8 mouse cellular contexts compared by ENCODE assay signal in the genomic region with DNA sequence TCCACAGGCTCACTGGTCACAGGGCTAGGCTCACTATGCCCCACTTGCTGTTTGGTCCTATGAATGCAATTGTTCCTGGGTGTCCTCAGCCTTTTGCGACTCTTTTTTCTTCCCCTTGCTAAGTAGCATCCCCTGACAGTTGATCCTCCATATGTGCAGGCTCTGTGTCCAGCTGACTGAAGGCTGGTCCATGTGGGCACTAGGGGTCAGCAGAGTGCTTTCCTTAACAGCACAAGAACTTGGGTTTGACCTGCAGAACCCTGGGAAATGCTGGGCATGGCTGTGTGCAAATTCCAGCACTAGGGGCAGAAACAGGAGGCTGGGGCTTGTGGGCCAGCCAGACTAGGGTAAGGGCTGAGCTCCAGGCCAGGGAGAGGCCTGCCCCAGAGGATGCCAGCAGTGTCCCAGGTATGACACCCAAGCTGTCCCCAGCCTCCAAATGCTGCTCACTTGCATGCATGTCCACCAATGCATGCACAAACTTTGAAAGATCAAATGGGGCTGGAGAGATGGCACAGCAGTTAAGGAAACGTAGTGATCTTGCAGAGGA. TPM values are rescaled to one million over a fixed set of nuclear protein-coding genes. Genes with fewer than 3 reads are reported as not detected.
DNase-seq lines count a peak whose midpoint lies in the region; ATAC-seq and TF ChIP-seq lines count a peak whose summit lies in the region.
"Not testable (repeated sequence)": the region's sequence is repeated elsewhere in the genome, so short reads cannot be mapped to it uniquely, and the experiment has no call there.

No protein-coding gene starts in this region.

- peak; percentile 50 for DNase-seq in MN1 (ENCODE audit: low spot score)
- peak; percentile 19 to 36 for DNase-seq in cerebellum, adult 18-20 months
- peak; percentile 23 for DNase-seq in forebrain, embryonic 10.5 days (ENCODE audit: extremely low spot score, low spot score)
- DNase-seq in hindbrain, embryonic 11.5 days (ENCODE audit: low spot score) = peak; percentile 61
- DNase-seq in kidney, postnatal 0 days (ENCODE audit: low spot score) = peak; percentile 43
- DNase-seq in lung, postnatal 0 days (ENCODE audit: low spot score) = peak; percentile 24

- ATAC-seq in hindbrain, embryonic 11.5 days (ENCODE audit: low FRiP score) = 0 out of 2 replicates have a peak, but pooled peaks have one; percentile 57
- ATAC-seq in kidney, postnatal 0 days (replicated peaks; ENCODE audit: low FRiP score, low read depth) = peak; percentile 63; the same call in 1 of the 2 replicates
- ATAC-seq in lung, postnatal 0 days = not testable (repeated sequence)
- ATAC-seq in neural tube, embryonic 12.5 days (ENCODE audit: low FRiP score, low read depth) = 0 out of 2 replicates have a peak, but pooled peaks have one; percentile 13

- H3K9ac ChIP-seq in hindbrain, embryonic 11.5 days (ENCODE audit: low read depth, low read length); kidney, postnatal 0 days (ENCODE audit: low read depth, low read length); lung, postnatal 0 days (replicated peaks; ENCODE audit: low read depth); neural tube, embryonic 12.5 days: not testable (repeated sequence)

- H3K27me3 ChIP-seq in forebrain, embryonic 10.5 days (ENCODE audit: poor library complexity, severe bottlenecking); hindbrain, embryonic 11.5 days (ENCODE audit: control insufficient read depth, insufficient read depth, low read length); kidney, postnatal 0 days (ENCODE audit: insufficient read depth, low read length); lung, postnatal 0 days (replicated peaks; ENCODE audit: insufficient read depth, low read length); neural tube, embryonic 12.5 days (replicated peaks); testis, adult 2 months (ENCODE audit: control insufficient read depth, insufficient read depth, low read length): not testable (repeated sequence)

- 56% methylated on average over 2 of the region's 2 CpGs for WGBS in forebrain, embryonic 10.5 days
- 76% methylated on average over 2 of the region's 2 CpGs for WGBS in hindbrain, embryonic 11.5 days
- 49% methylated on average over 2 of the region's 2 CpGs for WGBS in kidney, postnatal 0 days
- WGBS in lung, postnatal 0 days = 50% methylated on average over 2 of the region's 2 CpGs
- 67% methylated on average over 2 of the region's 2 CpGs for WGBS in neural tube, embryonic 12.5 days

- not testable (repeated sequence) for H3K36me3 ChIP-seq in forebrain, embryonic 10.5 days (replicated peaks); hindbrain, embryonic 11.5 days (ENCODE audit: control insufficient read depth, insufficient read depth, low read length); kidney, postnatal 0 days (ENCODE audit: insufficient read depth, low read length); lung, postnatal 0 days (ENCODE audit: insufficient read depth, low read length); neural tube, embryonic 12.5 days; testis, adult 2 months (ENCODE audit: control insufficient read depth, insufficient read depth, low read length)

- not testable (repeated sequence) for H3K27ac ChIP-seq in forebrain, embryonic 10.5 days; hindbrain, embryonic 11.5 days (ENCODE audit: low read depth, low read length); kidney, postnatal 0 days; lung, postnatal 0 days (ENCODE audit: low read length); neural tube, embryonic 12.5 days; testis, adult 2 months (ENCODE audit: control insufficient read depth, insufficient read depth, low read depth, low read length)

- TF ChIP-seq CTCF in kidney, postnatal 0 days (IDR thresholded peaks at IDR 0.05; ENCODE audit: low read depth) = peak; percentile 67
- peak; percentile 68 for TF ChIP-seq CTCF in lung, postnatal 0 days (IDR thresholded peaks at IDR 0.05)
- peak; percentile 12; the same call in 1 of the 2 replicates for TF ChIP-seq CTCF in testis, adult 2 months (IDR thresholded peaks at IDR 0.05; ENCODE audit: control insufficient read depth, insufficient read depth, insufficient replicate concordance, low read depth, low read length)

- not testable (repeated sequence) for TF ChIP-seq POLR2A in testis, adult 2 months (IDR thresholded peaks at IDR 0.05; ENCODE audit: control insufficient read depth, low read depth, low read length)

- not testable (repeated sequence) for H3K4me3 ChIP-seq in forebrain, embryonic 10.5 days; hindbrain, embryonic 11.5 days (ENCODE audit: low read depth, low read length); kidney, postnatal 0 days (replicated peaks; ENCODE audit: low read depth, low read length); lung, postnatal 0 days (ENCODE audit: low read depth, low read length); neural tube, embryonic 12.5 days; testis, adult 2 months (ENCODE audit: control insufficient read depth, low read depth, low read length)

- not testable (repeated sequence) for H3K9me3 ChIP-seq in forebrain, embryonic 10.5 days; hindbrain, embryonic 11.5 days (ENCODE audit: control insufficient read depth, low read length); kidney, postnatal 0 days (replicated peaks; ENCODE audit: low read length); lung, postnatal 0 days (ENCODE audit: low read length); neural tube, embryonic 12.5 days

- TF ChIP-seq EP300 in lung, postnatal 0 days (IDR thresholded peaks at IDR 0.05) = not testable (repeated sequence)

- not testable (repeated sequence) for H3K4me2 ChIP-seq in hindbrain, embryonic 11.5 days (replicated peaks; ENCODE audit: low read depth, low read length); kidney, postnatal 0 days (ENCODE audit: low read length); lung, postnatal 0 days (replicated peaks; ENCODE audit: low read depth, low read length); neural tube, embryonic 12.5 days (replicated peaks)

- not testable (repeated sequence) for H3K4me1 ChIP-seq in forebrain, embryonic 10.5 days; hindbrain, embryonic 11.5 days (replicated peaks; ENCODE audit: control insufficient read depth, insufficient read depth, low read length); kidney, postnatal 0 days (replicated peaks; ENCODE audit: insufficient read depth, low read length); lung, postnatal 0 days (ENCODE audit: insufficient read depth, low read depth, low read length); neural tube, embryonic 12.5 days; testis, adult 2 months (ENCODE audit: control insufficient read depth, insufficient read depth, low read length)

RNA-seq across cellular contexts. Expression of gene Fcho1, which starts 25.9 kb away (rescaled TPM):
- 12.6 and 13.2 TPM in 2 replicates for polyA plus RNA-seq in forebrain, embryonic 10.5 days (2016; fragmentation: Nextera tagmentation; extraction: Ambion mirVana)
- 13.6 and 15.0 TPM in 2 replicates for polyA plus RNA-seq in hindbrain, embryonic 11.5 days (2014; fragmentation: Nextera tagmentation; extraction: Ambion mirVana)
- polyA plus RNA-seq in kidney, postnatal 0 days (2015; fragmentation: Nextera tagmentation; extraction: Ambion mirVana) = 3.4 and 4.1 TPM in 2 replicates
- 1.4 and 1.8 TPM in 2 replicates for polyA plus RNA-seq in lung, postnatal 0 days (2015; fragmentation: Nextera tagmentation; extraction: Ambion mirVana)
- 34.4 and 38.4 TPM in 2 replicates for polyA plus RNA-seq in neural tube, embryonic 12.5 days (2016; fragmentation: Nextera tagmentation; extraction: Ambion mirVana)
- 2.2 and 2.9 TPM in 2 replicates for polyA plus RNA-seq in testis, adult 2 months (2012; rRNA removed)

RNA-seq across cellular contexts. Expression of gene B3gnt3, which starts 49.8 kb away (rescaled TPM):
- polyA plus RNA-seq in forebrain, embryonic 10.5 days (2016; fragmentation: Nextera tagmentation; extraction: Ambion mirVana) = 0.41 and 0.69 TPM in 2 replicates
- polyA plus RNA-seq in hindbrain, embryonic 11.5 days (2014; fragmentation: Nextera tagmentation; extraction: Ambion mirVana) = 0.36 and 0.45 TPM in 2 replicates
- 4.3 TPM in 2 replicates for polyA plus RNA-seq in kidney, postnatal 0 days (2015; fragmentation: Nextera tagmentation; extraction: Ambion mirVana)
- polyA plus RNA-seq in lung, postnatal 0 days (2015; fragmentation: Nextera tagmentation; extraction: Ambion mirVana) = 11.7 and 12.1 TPM in 2 replicates
- polyA plus RNA-seq in neural tube, embryonic 12.5 days (2016; fragmentation: Nextera tagmentation; extraction: Ambion mirVana) = 0.54 and 0.67 TPM in 2 replicates
- polyA plus RNA-seq in testis, adult 2 months (2012; rRNA removed) = 0.17 and 0.23 TPM in 2 replicates

Comparison
In these comparisons a context has a peak if more than half of its experiments do, and no peak if none do; other contexts are left out.
1. CTCF ChIP-seq: peak in every context shown above with its lines; median percentile 68 in lung, postnatal 0 days; 67 in kidney, postnatal 0 days; 12 in testis, adult 2 months.